ENCODE assay signal across 8 mouse cellular contexts in the genomic region with DNA sequence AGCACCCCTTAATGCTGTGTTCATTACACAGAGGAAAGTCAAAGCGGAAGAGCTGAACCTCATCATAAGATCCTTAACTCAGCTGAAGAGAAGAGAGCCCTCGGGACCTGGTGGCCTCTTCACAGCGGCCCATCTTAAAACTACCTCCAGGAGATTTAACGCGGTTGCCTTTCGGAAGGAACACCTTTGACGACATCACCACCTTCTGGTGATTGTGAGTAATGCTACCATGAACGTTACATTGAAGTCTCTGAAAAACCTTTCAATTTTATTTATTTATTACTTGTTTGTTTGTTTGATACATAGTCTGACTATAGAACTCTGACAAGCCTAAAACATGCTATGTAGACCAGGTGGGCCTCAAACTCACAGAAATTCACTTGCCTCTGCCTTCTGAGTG. TPM values are rescaled to one million over a fixed set of nuclear protein-coding genes. Genes with fewer than 3 reads are reported as not detected.
DNase-seq lines count a peak whose midpoint lies in the region; ATAC-seq and TF ChIP-seq lines count a peak whose summit lies in the region.

No protein-coding gene starts in this region.

- DNase-seq in hindbrain, postnatal 0 days (ENCODE audit: low spot score) = peak; percentile 75
- DNase-seq in A20 (ENCODE audit: low read depth, low spot score) (peak; percentile 74), G1E (ENCODE audit: low spot score) (peak; percentile 39)
- peak; percentile 74 to 78 for DNase-seq in cerebellum, postnatal 14 days
- DNase-seq in kidney, postnatal 25 days = peak; percentile 60 to 79
- DNase-seq in right cerebral cortex, postnatal 4 days = peak; percentile 29

- H3K9ac ChIP-seq in hindbrain, postnatal 0 days (replicated peaks; ENCODE audit: low read length) = no peak overlapping the region
- no peak overlapping the region for H3K9ac ChIP-seq in hindbrain, embryonic 13.5 days
- H3K9ac ChIP-seq in hindbrain, embryonic 16.5 days (ENCODE audit: low read depth, low read length) = no peak overlapping the region

- no peak overlapping the region for H3K4me2 ChIP-seq in hindbrain, postnatal 0 days (ENCODE audit: low read depth, low read length)
- H3K4me2 ChIP-seq in hindbrain, embryonic 13.5 days = no peak overlapping the region
- no peak overlapping the region for H3K4me2 ChIP-seq in hindbrain, embryonic 16.5 days (ENCODE audit: low read length)

- 0 out of 2 replicates have a peak, but pooled peaks cover 4% of the 10 kb centered on the region for H3K4me1 ChIP-seq in hindbrain, postnatal 0 days (ENCODE audit: insufficient read depth, low read length)
- H3K4me1 ChIP-seq in hindbrain, embryonic 13.5 days (replicated peaks) = peaks cover 10% of the 10 kb centered on the region; the same call in 1 of the 2 replicates
- H3K4me1 ChIP-seq in G1E (ENCODE audit: insufficient read depth, low read depth, low read length) = peaks cover 3% of the 10 kb centered on the region; the same call in 1 of the 2 replicates
- H3K4me1 ChIP-seq in hindbrain, embryonic 16.5 days (ENCODE audit: control insufficient read depth, insufficient read depth, low read depth, low read length) = no peaks in the 10 kb centered on the region

- ATAC-seq in hindbrain, postnatal 0 days = no peak
- ATAC-seq in hindbrain, embryonic 13.5 days (ENCODE audit: low FRiP score) = no peak
- no peak for ATAC-seq in G1E (ENCODE audit: extremely low read depth, insufficient number of reproducible peaks, low FRiP score, poor library complexity, severe bottlenecking)
- no peak for ATAC-seq in hindbrain, embryonic 16.5 days

- no peak overlapping the region for H3K27ac ChIP-seq in hindbrain, postnatal 0 days
- H3K27ac ChIP-seq in hindbrain, embryonic 13.5 days = no peak overlapping the region
- no peak overlapping the region for H3K27ac ChIP-seq in hindbrain, embryonic 16.5 days (ENCODE audit: low read depth, low read length)

- peak; percentile 74 for TF ChIP-seq CTCF in hindbrain, postnatal 0 days (IDR thresholded peaks at IDR 0.05; ENCODE audit: low read depth)
- TF ChIP-seq CTCF in G1E (IDR thresholded peaks at IDR 0.05; ENCODE audit: low read depth, low read length) = peak; percentile 70

- no peaks in the 10 kb centered on the region for H3K27me3 ChIP-seq in hindbrain, postnatal 0 days (ENCODE audit: insufficient read depth, low read length)
- 0 out of 2 replicates have a peak, but pooled peaks cover 7% of the 10 kb centered on the region for H3K27me3 ChIP-seq in hindbrain, embryonic 13.5 days
- H3K27me3 ChIP-seq in G1E (ENCODE audit: insufficient read depth, low read length) = peaks cover 63% of the 10 kb centered on the region
- no peaks in the 10 kb centered on the region for H3K27me3 ChIP-seq in hindbrain, embryonic 16.5 days (replicated peaks; ENCODE audit: control insufficient read depth, insufficient read depth, low read length)

- H3K9me3 ChIP-seq in hindbrain, postnatal 0 days (ENCODE audit: low read length) = no peaks in the 10 kb centered on the region
- H3K9me3 ChIP-seq in hindbrain, embryonic 13.5 days = no peaks in the 10 kb centered on the region
- no peaks in the 10 kb centered on the region for H3K9me3 ChIP-seq in G1E (replicated peaks)
- no peaks in the 10 kb centered on the region for H3K9me3 ChIP-seq in hindbrain, embryonic 16.5 days (ENCODE audit: control insufficient read depth, low read length)

- WGBS in hindbrain, postnatal 0 days = 6% methylated on average over 8 of the region's 8 CpGs
- WGBS in hindbrain, embryonic 13.5 days = 3% methylated on average over 8 of the region's 8 CpGs
- 8% methylated on average over 8 of the region's 8 CpGs for WGBS in hindbrain, embryonic 16.5 days

- no peaks in the 10 kb centered on the region for H3K36me3 ChIP-seq in hindbrain, postnatal 0 days (ENCODE audit: insufficient read depth, low read length)
- H3K36me3 ChIP-seq in hindbrain, embryonic 13.5 days = no peaks in the 10 kb centered on the region
- no peaks in the 10 kb centered on the region for H3K36me3 ChIP-seq in G1E (replicated peaks)
- H3K36me3 ChIP-seq in hindbrain, embryonic 16.5 days (ENCODE audit: control insufficient read depth, insufficient read depth, low read length) = no peaks in the 10 kb centered on the region

- H3K4me3 ChIP-seq in hindbrain, postnatal 0 days (ENCODE audit: low read length) = no peak overlapping the region
- H3K4me3 ChIP-seq in hindbrain, embryonic 13.5 days = no peak overlapping the region
- no peak overlapping the region for H3K4me3 ChIP-seq in G1E (ENCODE audit: low read depth, low read length)
- H3K4me3 ChIP-seq in hindbrain, embryonic 16.5 days (ENCODE audit: low read length) = no peak overlapping the region

RNA-seq across cellular contexts. Expression of a gene that starts 8.4 kb away (rescaled TPM):
- 17.3 and 18.4 TPM in 2 replicates for total RNA-seq in hindbrain, postnatal 0 days (2014; rRNA removed)
- polyA plus RNA-seq in hindbrain, postnatal 0 days (2015; fragmentation: Nextera tagmentation; extraction: Ambion mirVana) = 28.3 and 34.5 TPM in 2 replicates
- polyA plus RNA-seq in hindbrain, embryonic 13.5 days (2015; fragmentation: Nextera tagmentation; extraction: Ambion mirVana) = 38.7 and 38.9 TPM in 2 replicates
- 24.2 and 25.9 TPM in 2 replicates for total RNA-seq in G1E (2014; fragmentation: Nextera tagmentation)
- total RNA-seq in G1E (2017) = 28.3 and 39.8 TPM in 2 replicates
- polyA plus RNA-seq in G1E (2012) = 15.4 and 16.2 TPM in 2 replicates
- 33.5 and 40.6 TPM in 2 replicates for polyA plus RNA-seq in hindbrain, embryonic 16.5 days (2015; fragmentation: Nextera tagmentation; extraction: Ambion mirVana)

RNA-seq across cellular contexts. Expression of a gene that starts 43.1 kb away (rescaled TPM):
- total RNA-seq in hindbrain, postnatal 0 days (2014; rRNA removed) = 0.07 and 0.73 TPM in 2 replicates
- polyA plus RNA-seq in hindbrain, postnatal 0 days (2015; fragmentation: Nextera tagmentation; extraction: Ambion mirVana) = 0.19 and 0.39 TPM in 2 replicates
- 0.13 TPM in 1 of 2 replicates, not detected in the other for polyA plus RNA-seq in hindbrain, embryonic 13.5 days (2015; fragmentation: Nextera tagmentation; extraction: Ambion mirVana)
- not detected in 2 replicates for total RNA-seq in G1E (2014; fragmentation: Nextera tagmentation)
- total RNA-seq in G1E (2017) = 0.05 TPM in 1 of 2 replicates, not detected in the other
- polyA plus RNA-seq in G1E (2012) = not detected in 2 replicates
- polyA plus RNA-seq in hindbrain, embryonic 16.5 days (2015; fragmentation: Nextera tagmentation; extraction: Ambion mirVana) = 0.16 and 0.23 TPM in 2 replicates

RNA-seq across cellular contexts. Expression of a gene that starts 46.5 kb away (rescaled TPM):
- 107 TPM in 2 replicates for total RNA-seq in hindbrain, postnatal 0 days (2014; rRNA removed)
- polyA plus RNA-seq in hindbrain, postnatal 0 days (2015; fragmentation: Nextera tagmentation; extraction: Ambion mirVana) = 136 and 137 TPM in 2 replicates
- polyA plus RNA-seq in hindbrain, embryonic 13.5 days (2015; fragmentation: Nextera tagmentation; extraction: Ambion mirVana) = 141 and 144 TPM in 2 replicates
- total RNA-seq in G1E (2014; fragmentation: Nextera tagmentation) (34.8 and 36.9 TPM in 2 replicates), G1E (2017) (35.2 and 39.6 TPM in 2 replicates)
- polyA plus RNA-seq in G1E (2012) = 6.6 and 6.7 TPM in 2 replicates
- 151 and 156 TPM in 2 replicates for polyA plus RNA-seq in hindbrain, embryonic 16.5 days (2015; fragmentation: Nextera tagmentation; extraction: Ambion mirVana)

Comparison
In these comparisons a context has a peak if more than half of its experiments do, and no peak if none do; other contexts are left out.
1. RNA of a gene that starts 46.5 kb away (polyA plus RNA-seq): 151 to 156 TPM in hindbrain, embryonic 16.5 days, 141 to 144 TPM in hindbrain, embryonic 13.5 days and 136 to 137 TPM in hindbrain, postnatal 0 days; 6.6 to 6.7 TPM in G1E; every median in the first group is over 10 times any median in the second.
2. Peak in every context shown above with its lines, with median percentiles within 50 percentile points of each other: DNase-seq.